Mouse (Mus musculus): ENCODE results near the gene Gabbr1.

The Gabbr1 gene

DNA sequence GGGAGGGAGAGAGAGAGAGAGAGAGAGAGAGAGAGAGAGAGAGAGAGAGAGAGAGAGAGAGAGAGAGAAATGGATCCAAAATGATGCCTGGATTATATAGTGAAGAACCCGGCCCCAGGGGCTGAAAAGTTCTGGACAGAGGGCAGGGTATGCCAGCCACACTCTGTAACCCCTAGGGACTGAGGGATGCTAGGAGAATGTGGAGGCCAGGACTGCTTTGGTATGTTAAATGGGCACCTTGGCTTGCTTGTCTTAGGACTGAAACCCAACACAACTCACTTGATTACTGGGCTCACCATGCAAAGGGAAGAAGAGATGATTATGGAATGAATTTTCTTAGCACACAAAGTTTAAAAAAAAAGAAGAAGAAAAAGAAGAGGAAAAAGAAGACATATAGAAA, 32.4 kb downstream of the Gabbr1 start:
- DNase-seq (ENCODE audit: low spot score), result no peak

DNA sequence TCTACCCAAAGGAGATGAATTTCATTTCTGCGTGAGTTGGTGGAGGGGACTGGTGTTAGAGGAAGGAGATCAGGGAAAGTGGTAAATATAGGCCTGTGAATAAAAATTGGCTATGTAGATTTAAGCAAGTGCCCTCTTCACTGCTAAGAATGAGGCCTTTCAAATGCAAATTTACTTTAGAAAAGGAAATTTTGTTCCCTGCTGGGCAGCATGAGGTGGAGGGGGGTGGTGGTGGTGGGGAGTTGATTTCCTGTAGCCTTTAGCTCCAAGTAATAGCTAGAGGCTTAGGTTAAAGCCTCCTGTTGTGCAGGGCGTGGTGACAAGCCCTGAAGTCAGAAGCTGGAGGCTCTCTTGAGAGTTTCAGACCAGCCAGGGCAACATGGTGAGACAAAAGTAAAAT, 33.2 kb downstream of the Gabbr1 start:
- DNase-seq (ENCODE audit: low spot score), result no peak

DNA sequence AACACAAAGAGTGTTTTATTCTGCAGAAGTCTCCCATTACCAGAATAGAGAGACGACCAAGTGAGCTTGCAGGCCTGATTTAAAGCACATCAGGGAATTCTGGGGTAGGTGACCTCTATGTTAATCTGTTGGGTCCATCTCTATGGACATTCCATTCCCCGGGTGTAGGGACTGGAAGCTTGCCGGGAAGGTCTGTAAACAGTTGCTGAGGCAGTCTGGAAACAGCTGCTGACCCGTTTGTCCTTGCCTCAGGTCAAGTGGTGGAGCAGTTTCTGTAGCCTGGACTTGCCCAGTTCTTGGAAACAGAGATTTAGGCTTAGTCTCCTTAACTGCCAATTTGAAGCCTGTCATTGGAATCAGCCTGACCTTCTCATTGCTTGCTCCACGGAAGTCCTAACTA, 34.4 kb downstream of the Gabbr1 start:
- no peak for DNase-seq (ENCODE audit: low spot score)

DNA sequence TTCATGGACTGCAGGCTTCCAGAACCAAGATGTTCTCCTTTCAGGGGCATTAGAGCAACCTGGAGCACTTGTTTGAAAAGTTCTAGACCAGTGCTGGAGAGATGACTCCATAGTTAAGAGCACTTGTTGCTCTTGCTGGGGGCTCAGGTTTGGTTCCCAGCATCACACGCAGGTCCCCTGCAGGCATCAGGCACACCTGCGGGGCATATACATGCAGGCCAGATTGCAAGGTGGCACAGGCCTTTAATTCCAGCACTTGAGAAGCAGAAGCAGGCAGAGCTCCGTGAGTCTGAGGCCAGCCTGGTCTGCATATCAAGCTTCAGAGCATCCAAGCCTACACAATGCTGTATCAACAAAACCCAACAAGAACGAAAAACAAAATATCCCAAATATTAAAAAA, 35.9 kb downstream of the Gabbr1 start:
- DNase-seq (ENCODE audit: low spot score), result no peak

DNA sequence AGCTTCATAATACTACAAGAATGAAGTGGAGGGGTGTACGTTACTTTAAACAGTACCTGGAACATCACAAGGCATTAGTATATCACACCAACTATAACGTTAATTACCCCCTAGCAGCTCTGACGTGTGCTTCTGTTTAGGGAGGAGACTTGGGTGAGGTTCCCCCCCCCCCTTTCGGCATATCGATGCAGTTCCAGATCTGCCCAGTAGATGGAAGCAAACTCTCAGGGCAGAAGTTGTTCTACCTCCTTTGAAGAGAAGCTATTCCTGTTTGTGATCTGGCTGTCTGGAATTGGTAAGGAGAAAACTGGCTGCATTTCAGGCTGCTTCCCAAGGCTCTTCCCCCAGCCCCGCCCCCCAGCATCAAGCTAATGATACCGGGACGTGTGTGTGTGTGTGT, 37.6 kb downstream of the Gabbr1 start:
- DNase-seq (ENCODE audit: low spot score), result no peak

DNA sequence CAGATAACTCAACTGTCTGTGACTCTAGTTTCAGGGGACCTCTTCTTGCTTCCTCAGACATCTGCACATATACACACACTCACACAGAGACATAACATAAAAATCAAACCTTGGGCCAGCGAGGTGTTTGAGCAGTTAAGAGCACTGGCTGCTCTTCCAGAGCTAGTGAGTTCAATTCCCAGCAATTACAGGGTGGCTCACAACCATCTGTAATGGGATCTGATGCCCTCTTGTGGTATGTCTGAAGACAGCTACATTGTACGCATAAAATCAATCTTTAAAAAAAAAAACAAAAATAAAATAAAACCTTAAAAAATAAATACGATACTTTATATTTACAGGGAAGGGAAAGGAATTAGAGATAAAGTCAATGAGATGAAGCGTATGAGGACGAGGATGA, 38.9 kb downstream of the Gabbr1 start:
- no peak for DNase-seq (ENCODE audit: low spot score)

DNA sequence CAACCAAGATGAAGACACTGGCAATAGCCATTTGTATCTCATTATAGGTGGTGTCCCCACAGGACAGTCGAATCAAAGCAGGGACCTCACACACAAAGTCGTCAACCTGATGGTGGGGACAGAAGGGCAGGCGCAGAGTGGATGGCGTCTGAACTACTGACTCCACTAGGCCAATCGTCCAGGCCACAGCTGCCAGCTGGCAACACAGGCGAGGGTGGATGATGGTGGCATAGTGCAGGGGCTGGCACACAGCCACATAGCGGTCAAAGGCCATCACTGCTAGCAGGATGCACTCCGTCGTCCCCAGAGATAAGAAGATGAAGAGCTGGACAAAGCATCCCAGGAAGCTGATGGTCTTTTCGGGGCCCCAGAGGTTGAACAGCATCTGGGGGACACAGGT, 39.8 kb downstream of the Gabbr1 start:
- DNase-seq (ENCODE audit: low spot score), result no peak

DNA sequence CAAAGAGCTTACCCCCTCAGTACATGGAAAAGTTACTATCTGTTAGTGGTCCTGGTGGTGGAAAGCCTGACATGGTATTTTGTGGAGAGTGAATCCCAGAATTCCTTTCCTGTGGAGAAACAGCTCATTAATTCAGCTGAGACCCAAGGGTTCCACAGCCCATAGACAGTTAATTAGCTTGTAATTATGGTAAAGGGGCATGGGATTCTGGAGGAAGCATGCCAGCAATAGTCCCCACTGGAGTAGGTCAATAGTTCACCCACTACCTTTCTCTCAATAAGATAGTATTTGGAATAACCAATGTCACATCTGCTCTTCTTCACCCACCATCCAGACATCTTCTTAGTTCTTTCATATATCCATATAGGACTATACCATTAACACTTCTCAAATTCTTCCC, 42.6 kb downstream of the Gabbr1 start, which contains the start of gene Olfr90:
Gene Olfr90 (minus strand): TSS at position 101 of the 400 bp plus-strand sequence.
- no peak for DNase-seq (ENCODE audit: low spot score)

DNA sequence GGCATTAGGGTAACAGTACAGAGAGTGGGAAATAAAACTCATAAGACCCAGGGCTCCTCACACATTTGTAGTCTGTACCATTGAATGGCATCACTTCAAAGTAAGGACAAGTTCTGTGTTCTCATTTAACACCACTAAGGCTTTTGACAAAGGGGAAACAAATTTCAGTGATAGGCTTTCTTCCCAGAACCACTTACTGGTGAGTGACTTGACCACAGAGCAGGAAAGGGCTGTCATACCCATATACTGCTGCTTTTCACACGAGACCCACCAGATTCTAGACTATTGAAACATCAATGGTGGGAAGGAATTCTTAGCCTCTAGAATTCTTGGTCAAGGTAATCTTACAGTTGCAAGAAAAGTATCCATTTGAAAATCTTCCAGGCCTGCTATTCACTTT, 46.4 kb downstream of the Gabbr1 start:
- DNase-seq (ENCODE audit: low spot score), result no peak

DNA sequence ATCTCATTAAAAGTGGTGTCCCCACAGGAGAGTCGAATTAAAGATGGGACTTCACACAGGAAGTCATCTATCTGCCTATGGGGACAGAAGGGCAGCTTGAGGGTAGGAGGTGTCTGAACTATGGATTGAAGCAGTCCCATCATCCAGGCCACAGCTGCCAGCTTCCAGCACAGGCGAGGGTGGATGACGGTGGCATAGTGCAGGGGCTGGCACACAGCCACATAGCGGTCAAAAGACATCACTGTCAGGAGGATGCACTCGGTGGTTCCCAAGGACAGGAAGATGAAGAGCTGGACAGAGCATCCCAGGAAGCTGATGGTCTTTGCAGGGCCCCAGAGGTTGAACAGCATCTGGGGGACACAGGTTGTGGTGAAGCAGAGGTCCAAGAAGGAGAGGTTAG, 47.5 kb downstream of the Gabbr1 start:
- DNase-seq (ENCODE audit: low spot score), result no peak

DNA sequence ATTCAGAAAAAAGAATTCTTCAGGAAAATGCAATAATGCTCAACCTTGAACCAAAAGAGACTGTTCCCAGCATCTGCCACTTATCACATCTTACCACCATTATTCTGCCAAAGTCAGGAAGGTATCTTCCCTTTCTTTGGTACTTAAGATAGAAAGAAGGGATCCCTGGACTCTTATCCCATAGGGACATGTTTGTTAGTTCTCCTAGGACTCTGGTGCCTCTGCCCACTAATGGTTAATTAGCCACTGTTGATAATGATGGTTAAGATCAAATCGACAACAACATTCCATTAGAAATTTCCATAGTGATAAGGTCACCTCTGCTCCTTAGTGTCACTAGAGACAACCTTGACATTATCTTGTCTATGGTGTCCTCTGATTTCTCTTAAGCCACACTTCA, 52.4 kb downstream of the Gabbr1 start, which contains the start of gene Olfr91:
Gene Olfr91 (minus strand): TSS at position 101 of the 400 bp plus-strand sequence.
- no peak for DNase-seq (ENCODE audit: low spot score)

DNA sequence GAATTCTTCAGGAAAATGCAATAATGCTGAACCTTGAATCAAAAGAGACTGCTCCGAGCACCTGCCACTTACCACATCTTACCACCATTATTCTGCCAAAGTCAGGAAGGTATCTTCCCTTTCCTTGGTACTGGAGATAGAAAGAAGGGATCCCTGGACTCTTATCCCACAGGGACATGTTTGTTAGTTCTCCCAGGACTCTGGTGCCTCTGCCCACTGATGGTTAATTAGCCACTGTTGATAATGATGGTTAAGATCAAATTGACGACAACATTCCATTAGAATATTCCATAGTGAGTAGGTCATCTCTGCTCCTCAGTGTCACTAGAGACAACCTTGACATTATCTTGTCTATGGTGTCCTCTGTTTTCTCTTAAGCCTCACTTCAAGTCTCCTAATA, 74.2 kb downstream of the Gabbr1 start, which contains the start of gene Olfr92:
Gene Olfr92 (minus strand): TSS at position 101 of the 400 bp plus-strand sequence.
- DNase-seq (ENCODE audit: low spot score), result no peak

All from urinary bladder, postnatal 10 days (tissue).